ENCODE assay signal across 28 mouse cellular contexts in the genomic region with DNA sequence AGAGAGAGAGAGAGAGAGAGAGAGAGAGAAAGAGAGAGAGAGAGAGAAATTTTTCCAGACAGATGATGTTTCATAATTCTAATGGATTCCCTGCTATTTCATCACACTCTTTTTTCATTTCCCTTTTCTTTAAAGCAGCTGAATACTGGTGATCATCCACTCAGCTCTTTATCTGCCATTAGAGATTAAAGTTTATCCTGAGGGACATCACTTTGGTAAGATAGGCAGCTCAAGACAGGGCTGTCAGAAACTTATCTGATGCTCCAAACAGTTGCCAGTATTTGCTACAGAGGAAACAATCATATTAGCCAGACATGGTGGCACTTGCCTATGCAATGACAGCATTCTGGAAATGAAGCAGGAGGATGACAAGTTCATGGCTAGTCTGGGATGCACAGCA. TPM values are rescaled to one million over a fixed set of nuclear protein-coding genes. Genes with fewer than 3 reads are reported as not detected.
"Had no signal": no experiment of that assay in that cellular context is flagged by ENCODE, and none has a peak within 500 bp of the region (broad histone marks: within the 10 kb centered on the region; RNA-seq: fewer than 3 reads in every experiment).

No protein-coding gene starts in this region.

- H3K9ac ChIP-seq: liver, embryonic 15.5 days; liver, postnatal 0 days; lung, embryonic 15.5 days; midbrain, embryonic 12.5 days; midbrain, embryonic 15.5 days; neural tube, embryonic 12.5 days had no signal

- H3K27ac ChIP-seq: liver, embryonic 15.5 days; lung, embryonic 15.5 days; macrophage; midbrain, embryonic 10.5 days; midbrain, embryonic 12.5 days; midbrain, embryonic 15.5 days; neural tube, embryonic 12.5 days had no signal

- H3K4me2 ChIP-seq: liver, embryonic 15.5 days; lung, embryonic 15.5 days; midbrain, embryonic 12.5 days; midbrain, embryonic 15.5 days; neural tube, embryonic 12.5 days had no signal

- H3K4me3 ChIP-seq: liver, embryonic 15.5 days; lung, embryonic 15.5 days; midbrain, embryonic 10.5 days; midbrain, embryonic 12.5 days; midbrain, embryonic 15.5 days; neural tube, embryonic 12.5 days had no signal

- DNase-seq: liver, postnatal 0 days; lung, adult 2 months; lung, postnatal 14 days; lung, postnatal 36 days; retina, postnatal 1 day; right cerebral cortex, adult 18-20 months; right cerebral cortex, postnatal 25 days; right cerebral cortex, postnatal 4 days; spleen, adult 18-20 months; thymus, adult 18-20 months; thymus, postnatal 14 days; thymus, postnatal 36 days had no signal

- H3K4me1 ChIP-seq: lung, embryonic 15.5 days; midbrain, embryonic 10.5 days; midbrain, embryonic 12.5 days; midbrain, embryonic 15.5 days; neural tube, embryonic 12.5 days had no signal

- H3K36me3 ChIP-seq: liver, embryonic 15.5 days; lung, embryonic 15.5 days; midbrain, embryonic 10.5 days; midbrain, embryonic 12.5 days; midbrain, embryonic 15.5 days; neural tube, embryonic 12.5 days had no signal

- H3K27me3 ChIP-seq: liver, embryonic 15.5 days; lung, embryonic 15.5 days; midbrain, embryonic 12.5 days; midbrain, embryonic 15.5 days; neural tube, embryonic 12.5 days had no signal

- H3K9me3 ChIP-seq: liver, embryonic 15.5 days; lung, embryonic 15.5 days; midbrain, embryonic 10.5 days; midbrain, embryonic 12.5 days; midbrain, embryonic 15.5 days; neural tube, embryonic 12.5 days had no signal

- ATAC-seq: liver, postnatal 0 days; midbrain, embryonic 15.5 days had no signal

RNA-seq across cellular contexts. Expression of a gene that starts 31.2 kb away (rescaled TPM):
- total RNA-seq: megakaryocyte-erythroid progenitor cell, adult 5-6 weeks; midbrain, postnatal 0 days had no signal
- polyA plus RNA-seq: liver, embryonic 15.5 days; liver, postnatal 0 days; lung, adult 2 months; macrophage; midbrain, embryonic 10.5 days; midbrain, embryonic 12.5 days; midbrain, embryonic 15.5 days; midbrain, postnatal 0 days; neural tube, embryonic 12.5 days; neural tube, embryonic 14.5 days; small intestine, adult 2 months; stomach, embryonic 14.5 days; stomach, embryonic 16.5 days had no signal

RNA-seq across cellular contexts. Expression of a gene that starts 49.9 kb away (rescaled TPM):
- total RNA-seq: megakaryocyte, adult 5-6 weeks; midbrain, postnatal 0 days; neutrophil, adult 5-6 weeks had no signal
- polyA plus RNA-seq: liver, embryonic 15.5 days; liver, postnatal 0 days; lung, adult 2 months; lung, embryonic 15.5 days; macrophage; midbrain, embryonic 10.5 days; midbrain, embryonic 12.5 days; midbrain, embryonic 15.5 days; midbrain, postnatal 0 days; neural tube, embryonic 12.5 days; neural tube, embryonic 14.5 days; small intestine, adult 2 months; stomach, embryonic 14.5 days; stomach, embryonic 16.5 days; thymus, postnatal 0 days had no signal
